Mouse (Mus musculus) liver, embryonic 15.5 days (tissue): ENCODE measurements around the gene Tyw3. TPM values are rescaled to one million over a fixed set of nuclear protein-coding genes. Genes with fewer than 3 reads are reported as not detected.

Source experiments
- ATAC-seq: fragments of 200-750 bp; cut with Nextera tagmentation; 2 replicates; pipeline ENCODE4 v1.8.0; 2017; ENCODE audit warnings: moderate number of reproducible peaks, mild to moderate bottlenecking, moderate library complexity; ENCODE audit not compliant: insufficient read depth
- H3K27ac ChIP-seq: fragments of 300-500 bp; sonication (generic); replicated peaks from 2 replicates; pipeline ENCODE4 v1.5.1; 2015; ENCODE audit warnings: mild to moderate bottlenecking, inconsistent platforms
- H3K27me3 ChIP-seq: fragments of 300-500 bp; sonication (generic); 2 replicates; pipeline ENCODE4 v1.6.1; 2015; ENCODE audit warnings: mild to moderate bottlenecking, inconsistent platforms
- H3K36me3 ChIP-seq: fragments of 300-500 bp; sonication (generic); replicated peaks from 2 replicates; pipeline ENCODE4 v1.6.1; 2015; ENCODE audit warnings: moderate library complexity, mild to moderate bottlenecking, inconsistent platforms
- H3K4me1 ChIP-seq: fragments of 300-500 bp; sonication (generic); replicated peaks from 2 replicates; pipeline ENCODE4 v1.6.1; 2015; ENCODE audit warnings: inconsistent platforms
- H3K4me2 ChIP-seq: fragments of 300-500 bp; sonication (generic); 2 replicates; pipeline ENCODE4 v1.6.1; 2015; ENCODE audit warnings: moderate library complexity, mild to moderate bottlenecking, inconsistent platforms
- H3K4me3 ChIP-seq: fragments of 300-500 bp; sonication (generic); replicated peaks from 2 replicates; pipeline ENCODE4 v1.5.1; 2015; ENCODE audit warnings: mild to moderate bottlenecking, inconsistent platforms
- H3K9ac ChIP-seq: fragments of 300-500 bp; sonication (generic); 2 replicates; pipeline ENCODE4 v1.6.1; 2015; ENCODE audit warnings: moderate library complexity, mild to moderate bottlenecking, inconsistent platforms
- H3K9me3 ChIP-seq: fragments of 300-500 bp; sonication (generic); replicated peaks from 2 replicates; pipeline ENCODE4 v1.6.1; 2016; ENCODE audit warnings: inconsistent platforms
- WGBS: fragments of 180-500 bp; shearing (Covaris S2); methylation state at CpG from one replicate; pipeline ENCODE4 v1.1.7; 2015; ENCODE audit warnings: mixed read lengths; ENCODE audit not compliant: insufficient replicate concordance; 5-methylcytosine and 5-hydroxymethylcytosine counted together
- polyA plus RNA-seq: library from polyadenylated mRNA; unstranded; fragments of >200 nt; fragmentation: Nextera tagmentation; extraction: Ambion mirVana; gene quantifications from 2 replicates; pipeline ENCODE4 v1.2.1, GENCODE M21; 2015

Gene Tyw3
- polyA plus RNA-seq, 1 experiment from 2014 or later = 2.7 TPM

DNA sequence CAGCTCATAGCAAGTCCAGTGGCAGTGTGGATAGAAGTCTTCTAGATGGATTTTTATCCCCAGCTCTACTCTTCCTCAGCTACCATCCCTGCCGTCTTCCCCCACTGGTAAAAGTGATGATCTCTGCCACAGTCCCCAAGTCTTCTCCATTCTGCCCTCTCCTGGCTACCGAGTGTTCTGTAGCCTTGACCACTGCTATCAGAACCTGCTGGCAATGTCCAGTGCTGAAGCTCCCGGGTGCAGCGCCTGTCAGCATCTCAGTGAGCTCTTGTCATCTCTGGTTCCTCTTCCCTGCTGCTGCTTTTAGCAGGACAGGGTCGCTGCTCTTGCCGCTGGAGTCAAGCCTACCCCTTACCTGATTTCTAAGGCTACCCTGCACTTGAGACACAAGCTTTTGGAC lies 70.3 kb downstream of the Tyw3 start:
- ATAC-seq = no peak
- no peak overlapping the region for H3K4me3 ChIP-seq
- H3K4me1 ChIP-seq = no peaks in the 10 kb centered on the region
- 26% methylated on average over 6 of the region's 6 CpGs for WGBS
- no peaks in the 10 kb centered on the region for H3K27me3 ChIP-seq
- no peaks in the 10 kb centered on the region for H3K36me3 ChIP-seq
- H3K9me3 ChIP-seq = no peaks in the 10 kb centered on the region
- H3K27ac ChIP-seq = no peak overlapping the region
- no peak overlapping the region for H3K4me2 ChIP-seq
- no peak overlapping the region for H3K9ac ChIP-seq

Other genes with a start within 250 kb of the Tyw3 start
- gene Cryz, start 393 bp downstream of the Tyw3 start, polyA plus RNA-seq = 16.2 and 16.5 TPM in 2 replicates
- not detected in 2 replicates for gene Erich3, start 66.8 kb upstream of the Tyw3 start, polyA plus RNA-seq